Mouse (Mus musculus): ENCODE measurements around the gene Nynrin. TPM values are rescaled to one million over a fixed set of nuclear protein-coding genes. Genes with fewer than 3 reads are reported as not detected.
A peak's percentile ranks its signal among the peaks of the same experiment; 100 is the strongest.

The Nynrin gene
- polyA plus RNA-seq, 1 experiment from 2014 or later: 22.4 TPM

GRCm38 (mm10) chr14:55826142-55826541 lies 27.7 kb upstream of the Nynrin start:
- WGBS: 7% methylated on average over 15 of the region's 15 CpGs
- peaks cover 25% of the 10 kb centered on the region for H3K36me3 ChIP-seq
- H3K9me3 ChIP-seq (replicated peaks): no peaks in the 10 kb centered on the region; the same call in 1 of the 2 replicates
- 0 out of 2 replicates have a peak, but pooled peaks cover 6% of the 10 kb centered on the region for H3K27me3 ChIP-seq
- peak overlapping the region; percentile 98 for H3K27ac ChIP-seq
- peak overlapping the region; percentile 83 for H3K9ac ChIP-seq
- H3K4me3 ChIP-seq (replicated peaks): peak overlapping the region; percentile 71
- H3K4me2 ChIP-seq: peak overlapping the region; percentile 90
- H3K4me1 ChIP-seq: peaks cover 70% of the 10 kb centered on the region
- ATAC-seq (replicated peaks; ENCODE audit: low FRiP score): no peak

- Histone ChIP-seq H3K4me1 (peaks cover 70% of the 10 kb centered on the region), H3K27ac (peak overlapping the region; percentile 25), H3K36me3 (peaks cover 31% of the 10 kb centered on the region), H3K4me2 (peak overlapping the region; percentile 90), H3K9ac (peak overlapping the region; percentile 83), H3K4me3 (replicated peaks) (peak overlapping the region; percentile 71), H3K27me3 (0 out of 2 replicates have a peak, but pooled peaks cover 6% of the 10 kb centered on the region), H3K9me3 (replicated peaks) (no peaks in the 10 kb centered on the region; the same call in 1 of the 2 replicates)
- 14% methylated on average over 41 of the region's 41 CpGs for WGBS
- no peak for ATAC-seq (replicated peaks; ENCODE audit: low FRiP score)
These were observed 27.1 kb upstream of the Nynrin start for GRCm38 (mm10) chr14:55826551-55827340.

GRCm38 (mm10) chr14:55828716-55829263 lies 25.0 kb upstream of the Nynrin start:
- 15% methylated on average over 3 of the region's 3 CpGs for WGBS
- no peak overlapping the region for H3K4me3 ChIP-seq (replicated peaks)
- peaks cover 42% of the 10 kb centered on the region for H3K36me3 ChIP-seq
- H3K4me1 ChIP-seq: peaks cover 60% of the 10 kb centered on the region
- H3K27me3 ChIP-seq: 0 out of 2 replicates have a peak, but pooled peaks cover 6% of the 10 kb centered on the region
- H3K9ac ChIP-seq: no peak overlapping the region
- H3K27ac ChIP-seq: peak overlapping the region; percentile 52
- no peaks in the 10 kb centered on the region; the same call in 1 of the 2 replicates for H3K9me3 ChIP-seq (replicated peaks)
- H3K4me2 ChIP-seq: peak overlapping the region; percentile 25; the same call in 1 of the 2 replicates
- ATAC-seq (replicated peaks; ENCODE audit: low FRiP score): no peak; the same call in 1 of the 2 replicates

- H3K4me1 ChIP-seq: peaks cover 56% of the 10 kb centered on the region
- 92% methylated on average over 16 of the region's 16 CpGs for WGBS
- peaks cover 43% of the 10 kb centered on the region for H3K36me3 ChIP-seq
These were observed 24.0 kb upstream of the Nynrin start for GRCm38 (mm10) chr14:55829854-55830253.

GRCm38 (mm10) chr14:55830331-55830730 lies 23.5 kb upstream of the Nynrin start:
- ATAC-seq (replicated peaks; ENCODE audit: low FRiP score): no peak
- H3K27ac ChIP-seq: no peak overlapping the region
- 0 out of 2 replicates have a peak, but pooled peaks cover 6% of the 10 kb centered on the region for H3K27me3 ChIP-seq
- WGBS: 77% methylated on average over 4 of the region's 4 CpGs
- no peak overlapping the region for H3K9ac ChIP-seq
- no peak overlapping the region for H3K4me3 ChIP-seq (replicated peaks)
- H3K36me3 ChIP-seq: peaks cover 43% of the 10 kb centered on the region
- H3K4me2 ChIP-seq: no peak overlapping the region
- no peaks in the 10 kb centered on the region; the same call in 1 of the 2 replicates for H3K9me3 ChIP-seq (replicated peaks)
- H3K4me1 ChIP-seq: peaks cover 56% of the 10 kb centered on the region

More at GRCm38 (mm10) chr14:55829854-55830253, 24.0 kb upstream of the Nynrin start:
- no peak for ATAC-seq (replicated peaks; ENCODE audit: low FRiP score)
- 0 out of 2 replicates have a peak, but pooled peaks cover 6% of the 10 kb centered on the region for H3K27me3 ChIP-seq
- H3K4me3 ChIP-seq (replicated peaks): no peak overlapping the region
- no peaks in the 10 kb centered on the region; the same call in 1 of the 2 replicates for H3K9me3 ChIP-seq (replicated peaks)
- no peak overlapping the region for H3K27ac ChIP-seq
- H3K9ac ChIP-seq: no peak overlapping the region
- H3K4me2 ChIP-seq: no peak overlapping the region

- H3K4me1 ChIP-seq: peaks cover 33% of the 10 kb centered on the region
- ATAC-seq (replicated peaks; ENCODE audit: low FRiP score): no peak
- H3K27me3 ChIP-seq: no peaks in the 10 kb centered on the region
- 80% methylated on average over 4 of the region's 4 CpGs for WGBS
- H3K4me2 ChIP-seq: no peak overlapping the region
- no peaks in the 10 kb centered on the region for H3K9me3 ChIP-seq (replicated peaks)
- H3K4me3 ChIP-seq (replicated peaks): no peak overlapping the region
- H3K27ac ChIP-seq: no peak overlapping the region
- H3K9ac ChIP-seq: no peak overlapping the region
- peaks cover 38% of the 10 kb centered on the region for H3K36me3 ChIP-seq
These were observed 20.7 kb upstream of the Nynrin start for GRCm38 (mm10) chr14:55833126-55833525.

- no peak overlapping the region for H3K4me3 ChIP-seq (replicated peaks)
- no peak for ATAC-seq (replicated peaks; ENCODE audit: low FRiP score)
- no peaks in the 10 kb centered on the region for H3K27me3 ChIP-seq
- H3K4me2 ChIP-seq: no peak overlapping the region
- no peak overlapping the region for H3K9ac ChIP-seq
- no peak overlapping the region for H3K27ac ChIP-seq
- H3K4me1 ChIP-seq: peaks cover 18% of the 10 kb centered on the region
- H3K9me3 ChIP-seq (replicated peaks): no peaks in the 10 kb centered on the region
- peaks cover 30% of the 10 kb centered on the region for H3K36me3 ChIP-seq
- 81% methylated on average over 5 of the region's 5 CpGs for WGBS
These were observed 18.8 kb upstream of the Nynrin start for GRCm38 (mm10) chr14:55834808-55835533.

GRCm38 (mm10) chr14:55838312-55838711 lies 15.5 kb upstream of the Nynrin start:
- no peak for ATAC-seq (replicated peaks; ENCODE audit: low FRiP score)
- Histone ChIP-seq H3K9ac (no peak overlapping the region), H3K36me3 (0 out of 2 replicates have a peak, but pooled peaks cover 3% of the 10 kb centered on the region), H3K9me3 (replicated peaks) (no peaks in the 10 kb centered on the region), H3K4me3 (replicated peaks) (no peak overlapping the region), H3K4me1 (peaks cover 19% of the 10 kb centered on the region), H3K27ac (no peak overlapping the region), H3K27me3 (no peaks in the 10 kb centered on the region), H3K4me2 (no peak overlapping the region)
- 91% methylated on average over 5 of the region's 5 CpGs for WGBS

- H3K4me3 ChIP-seq (replicated peaks): no peak overlapping the region
- no peak overlapping the region for H3K9ac ChIP-seq
- ATAC-seq (replicated peaks; ENCODE audit: low FRiP score): no peak
- H3K36me3 ChIP-seq: 0 out of 2 replicates have a peak, but pooled peaks cover under 1% of the 10 kb centered on the region
- no peak overlapping the region for H3K4me2 ChIP-seq
- H3K4me1 ChIP-seq: peaks cover 17% of the 10 kb centered on the region
- H3K27me3 ChIP-seq: no peaks in the 10 kb centered on the region
- H3K9me3 ChIP-seq (replicated peaks): no peaks in the 10 kb centered on the region
- H3K27ac ChIP-seq: no peak overlapping the region
- 91% methylated on average over 4 of the region's 4 CpGs for WGBS
These were observed 15.1 kb upstream of the Nynrin start for GRCm38 (mm10) chr14:55838740-55839139.

- H3K27ac ChIP-seq: no peak overlapping the region
- peaks cover 4% of the 10 kb centered on the region; the same call in 1 of the 2 replicates for H3K4me1 ChIP-seq
- H3K4me2 ChIP-seq: no peak overlapping the region
- no peak for ATAC-seq (replicated peaks; ENCODE audit: low FRiP score)
- no peaks in the 10 kb centered on the region for H3K27me3 ChIP-seq
- no peaks in the 10 kb centered on the region for H3K36me3 ChIP-seq
- no peak overlapping the region for H3K9ac ChIP-seq
- WGBS: 56% methylated on average over 4 of the region's 4 CpGs
- H3K9me3 ChIP-seq (replicated peaks): no peaks in the 10 kb centered on the region
- H3K4me3 ChIP-seq (replicated peaks): no peak overlapping the region
These were observed 12.9 kb upstream of the Nynrin start for GRCm38 (mm10) chr14:55840853-55841366.

GRCm38 (mm10) chr14:55842794-55843193 lies 11.0 kb upstream of the Nynrin start:
- WGBS: 85% methylated on average over 4 of the region's 4 CpGs
- no peak overlapping the region for H3K4me3 ChIP-seq (replicated peaks)
- H3K36me3 ChIP-seq: no peaks in the 10 kb centered on the region
- H3K9me3 ChIP-seq (replicated peaks): no peaks in the 10 kb centered on the region
- H3K27ac ChIP-seq: no peak overlapping the region
- H3K9ac ChIP-seq: no peak overlapping the region
- H3K4me1 ChIP-seq: peaks cover 4% of the 10 kb centered on the region; the same call in 1 of the 2 replicates
- H3K27me3 ChIP-seq: no peaks in the 10 kb centered on the region
- no peak for ATAC-seq (replicated peaks; ENCODE audit: low FRiP score)
- H3K4me2 ChIP-seq: no peak overlapping the region
